Mouse (Mus musculus) hindbrain, embryonic 11.5 days (tissue): Measurements from ENCODE around the gene Ntf3. TPM values are rescaled to one million over a fixed set of nuclear protein-coding genes. Genes with fewer than 3 reads are reported as not detected.

Experiments
- ATAC-seq: fragments of 200-750 bp; cut with Nextera tagmentation; 2 replicates; pipeline ENCODE4 v1.8.0; 2017; ENCODE audit warnings: mild to moderate bottlenecking, moderate TSS enrichment, moderate library complexity; ENCODE audit not compliant: low FRiP score
- DNase-seq: peaks from one replicate; pipeline ENCODE4 v3.0.0-alpha.2; 2015; ENCODE audit warnings: low spot score
- H3K27ac ChIP-seq: fragments of 300-500 bp; sonication (generic); 2 replicates; pipeline ENCODE4 v1.5.1; 2014; ENCODE audit warnings: mild to moderate bottlenecking, low read depth, low read length
- H3K27me3 ChIP-seq: fragments of 300-500 bp; sonication (generic); 2 replicates; pipeline ENCODE4 v1.6.1; 2014; ENCODE audit warnings: mild to moderate bottlenecking, low read length, moderate library complexity, mixed read lengths; ENCODE audit not compliant: control insufficient read depth, insufficient read depth
- H3K36me3 ChIP-seq: fragments of 300-500 bp; sonication (generic); 2 replicates; pipeline ENCODE4 v1.6.1; 2014; ENCODE audit warnings: mild to moderate bottlenecking, low read length, moderate library complexity, mixed read lengths; ENCODE audit not compliant: control insufficient read depth, insufficient read depth
- H3K4me1 ChIP-seq: fragments of 300-500 bp; sonication (generic); replicated peaks from 2 replicates; pipeline ENCODE4 v1.6.1; 2014; ENCODE audit warnings: low read length, mixed read lengths; ENCODE audit not compliant: control insufficient read depth, insufficient read depth
- H3K4me2 ChIP-seq: fragments of 300-500 bp; sonication (generic); replicated peaks from 2 replicates; pipeline ENCODE4 v1.6.1; 2014; ENCODE audit warnings: mild to moderate bottlenecking, low read depth, low read length
- H3K4me3 ChIP-seq: fragments of 300-500 bp; sonication (generic); 2 replicates; pipeline ENCODE4 v1.5.1; 2014; ENCODE audit warnings: low read depth, low read length
- H3K9ac ChIP-seq: fragments of 300-500 bp; sonication (generic); 2 replicates; pipeline ENCODE4 v1.6.1; 2014; ENCODE audit warnings: low read depth, low read length
- H3K9me3 ChIP-seq: fragments of 300-500 bp; sonication (generic); 2 replicates; pipeline ENCODE4 v1.6.1; 2016; ENCODE audit warnings: low read length; ENCODE audit not compliant: control insufficient read depth
- WGBS: fragments of 180-500 bp; shearing (Covaris S2); extraction: QIAGEN DNeasy Blood & Tissue Kit; methylation state at CpG from one replicate; pipeline ENCODE4 v1.1.7; 2014; 5-methylcytosine and 5-hydroxymethylcytosine counted together
- polyA plus RNA-seq: library from polyadenylated mRNA; unstranded; fragments of >200 nt; fragmentation: Nextera tagmentation; extraction: Ambion mirVana; gene quantifications from 2 replicates; pipeline ENCODE4 v1.2.1, GENCODE M21; 2014

The Ntf3 gene
- polyA plus RNA-seq, 1 experiment from 2014 or later: 5.8 TPM

GRCm38 (mm10) chr6:126105083-126105740 lies 61.5 kb downstream of the Ntf3 start:
- no peak for DNase-seq
- Histone ChIP-seq H3K27me3 (no peaks in the 10 kb centered on the region), H3K9ac (no peak overlapping the region), H3K4me2 (no peak overlapping the region), H3K36me3 (no peaks in the 10 kb centered on the region), H3K4me1 (no peaks in the 10 kb centered on the region), H3K9me3 (no peaks in the 10 kb centered on the region), H3K4me3 (no peak overlapping the region), H3K27ac (no peak overlapping the region)
- 87% methylated on average over 12 of the region's 12 CpGs for WGBS
- no peak for ATAC-seq

- Histone ChIP-seq H3K4me1 (no peaks in the 10 kb centered on the region), H3K36me3 (no peaks in the 10 kb centered on the region), H3K9ac (no peak overlapping the region), H3K27me3 (no peaks in the 10 kb centered on the region), H3K9me3 (no peaks in the 10 kb centered on the region), H3K4me2 (no peak overlapping the region), H3K27ac (no peak overlapping the region), H3K4me3 (no peak overlapping the region)
- 76% methylated on average over 6 of the region's 6 CpGs for WGBS
- ATAC-seq (no peak), DNase-seq (no peak)
These were observed 64.1 kb downstream of the Ntf3 start for GRCm38 (mm10) chr6:126102571-126102970.

GRCm38 (mm10) chr6:126102007-126102406 lies 64.7 kb downstream of the Ntf3 start:
- Histone ChIP-seq H3K36me3 (no peaks in the 10 kb centered on the region), H3K27ac (no peak overlapping the region), H3K4me1 (no peaks in the 10 kb centered on the region), H3K4me3 (no peak overlapping the region), H3K4me2 (no peak overlapping the region), H3K27me3 (no peaks in the 10 kb centered on the region), H3K9ac (no peak overlapping the region), H3K9me3 (no peaks in the 10 kb centered on the region)
- ATAC-seq (no peak), DNase-seq (no peak)
- 91% methylated on average over 11 of the region's 11 CpGs for WGBS

- Histone ChIP-seq H3K9ac (no peak overlapping the region), H3K4me2 (no peak overlapping the region), H3K36me3 (no peaks in the 10 kb centered on the region), H3K4me1 (no peaks in the 10 kb centered on the region), H3K9me3 (no peaks in the 10 kb centered on the region), H3K27ac (no peak overlapping the region), H3K27me3 (no peaks in the 10 kb centered on the region), H3K4me3 (no peak overlapping the region)
- ATAC-seq (no peak), DNase-seq (no peak)
- 92% methylated on average over 1 of the region's 1 CpGs for WGBS
These were observed 66.1 kb downstream of the Ntf3 start for GRCm38 (mm10) chr6:126100579-126100978.

- no peak for DNase-seq
- no peaks in the 10 kb centered on the region for H3K9me3 ChIP-seq
- H3K9ac ChIP-seq: no peak overlapping the region
- H3K27ac ChIP-seq: no peak overlapping the region
- no peak overlapping the region for H3K4me2 ChIP-seq
- H3K27me3 ChIP-seq: no peaks in the 10 kb centered on the region
- no peak for ATAC-seq
- no peaks in the 10 kb centered on the region for H3K4me1 ChIP-seq
- no peaks in the 10 kb centered on the region for H3K36me3 ChIP-seq
- WGBS: 83% methylated on average over 5 of the region's 5 CpGs
- no peak overlapping the region for H3K4me3 ChIP-seq
These were observed 69.2 kb downstream of the Ntf3 start for GRCm38 (mm10) chr6:126097471-126097870.

GRCm38 (mm10) chr6:126096085-126096484 lies 70.6 kb downstream of the Ntf3 start:
- Histone ChIP-seq H3K36me3 (no peaks in the 10 kb centered on the region), H3K27ac (no peak overlapping the region), H3K9ac (no peak overlapping the region), H3K27me3 (no peaks in the 10 kb centered on the region), H3K9me3 (no peaks in the 10 kb centered on the region), H3K4me1 (no peaks in the 10 kb centered on the region), H3K4me3 (no peak overlapping the region), H3K4me2 (no peak overlapping the region)
- 86% methylated on average over 13 of the region's 13 CpGs for WGBS
- DNase-seq (no peak), ATAC-seq (no peak)

- H3K27ac ChIP-seq: no peak overlapping the region
- ATAC-seq: no peak
- DNase-seq: no peak
- H3K4me3 ChIP-seq: no peak overlapping the region
- no peak overlapping the region for H3K9ac ChIP-seq
- H3K9me3 ChIP-seq: no peaks in the 10 kb centered on the region
- H3K4me1 ChIP-seq: no peaks in the 10 kb centered on the region
- WGBS: 83% methylated on average over 6 of the region's 6 CpGs
- H3K36me3 ChIP-seq: no peaks in the 10 kb centered on the region
- H3K27me3 ChIP-seq: no peaks in the 10 kb centered on the region
- H3K4me2 ChIP-seq: no peak overlapping the region
These were observed 71.7 kb downstream of the Ntf3 start for GRCm38 (mm10) chr6:126095041-126095440.

GRCm38 (mm10) chr6:126092026-126092425 lies 74.7 kb downstream of the Ntf3 start:
- no peaks in the 10 kb centered on the region for H3K36me3 ChIP-seq
- no peaks in the 10 kb centered on the region for H3K27me3 ChIP-seq
- DNase-seq (no peak), ATAC-seq (no peak)
- whole genome bisulfite sequencing: 74% methylated on average over 5 of the region's 5 CpGs
- no peak overlapping the region for H3K27ac ChIP-seq
- H3K9ac ChIP-seq: no peak overlapping the region
- no peaks in the 10 kb centered on the region for H3K9me3 ChIP-seq
- no peaks in the 10 kb centered on the region for H3K4me1 ChIP-seq
- H3K4me2 ChIP-seq: no peak overlapping the region
- no peak overlapping the region for H3K4me3 ChIP-seq

- no peaks in the 10 kb centered on the region for H3K36me3 ChIP-seq
- no peak for DNase-seq
- no peak overlapping the region for H3K4me2 ChIP-seq
- whole genome bisulfite sequencing: 97% methylated on average over 1 of the region's 1 CpGs
- no peak overlapping the region for H3K27ac ChIP-seq
- no peak overlapping the region for H3K9ac ChIP-seq
- H3K27me3 ChIP-seq: no peaks in the 10 kb centered on the region
- no peak for ATAC-seq
- H3K4me1 ChIP-seq: no peaks in the 10 kb centered on the region
- no peak overlapping the region for H3K4me3 ChIP-seq
- H3K9me3 ChIP-seq: no peaks in the 10 kb centered on the region
These were observed 76.6 kb downstream of the Ntf3 start for GRCm38 (mm10) chr6:126090063-126090462.
